Mouse (Mus musculus) stomach, postnatal 0 days (tissue): ENCODE measurements around the gene I0C0044D17Rik.

Source experiments
- CTCF ChIP-seq: IDR thresholded peaks from 2 replicates; pipeline ENCODE4 v1.5.1; 2016; ENCODE audit warnings: antibody characterized with exemption, low read depth, mild to moderate bottlenecking, moderate library complexity
- EP300 ChIP-seq: optimal IDR thresholded peaks from 2 replicates; pipeline ENCODE3; 2016; ENCODE audit warnings: antibody characterized with exemption

DNA sequence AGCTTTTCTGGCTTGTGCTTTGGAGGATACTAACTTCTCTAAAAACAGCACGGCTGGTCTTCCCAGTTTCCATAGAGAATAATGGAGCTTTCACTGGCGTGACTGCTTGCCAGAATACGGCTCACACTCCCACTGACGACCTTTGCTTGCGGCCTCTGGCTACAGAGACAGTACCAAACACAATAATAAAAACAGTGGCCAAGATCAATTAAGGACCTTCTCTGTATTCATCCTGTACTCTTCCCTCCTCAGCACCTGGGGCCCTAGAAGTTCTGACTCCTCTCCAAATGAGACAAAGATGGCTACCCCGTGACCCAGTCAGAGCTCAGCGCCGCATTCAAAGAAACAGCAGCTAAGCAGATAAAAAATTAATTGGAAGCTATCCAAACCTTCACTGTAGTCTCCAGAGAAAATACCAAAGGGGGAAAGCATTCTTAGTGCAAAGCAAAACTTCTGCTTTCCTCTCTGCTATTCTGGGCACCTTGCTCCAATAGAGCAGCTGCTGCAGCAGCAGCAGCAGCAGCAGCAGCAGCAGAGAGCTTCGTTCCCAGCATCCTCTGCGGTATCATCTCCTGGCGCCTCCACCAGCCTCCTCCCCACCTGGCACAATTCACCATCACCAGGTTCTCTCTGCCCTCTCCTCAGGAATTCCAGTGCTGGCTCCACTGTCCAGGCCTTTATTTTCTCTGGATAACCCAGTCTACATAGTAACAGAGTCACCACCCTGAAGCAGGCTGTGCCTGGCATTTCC is 26.9 kb downstream of the I0C0044D17Rik start:
- TF ChIP-seq CTCF (no peak), EP300 (no peak)
